Mouse (Mus musculus): ENCODE measurements around the gene Itprip. TPM values are rescaled to one million over a fixed set of nuclear protein-coding genes. Genes with fewer than 3 reads are reported as not detected.
A peak's percentile ranks its signal among the peaks of the same experiment; 100 is the strongest.

Itprip gene
- polyA plus RNA-seq, 1 experiment from 2014 or later = 21.9 TPM

- DNase-seq (ENCODE audit: low spot score) = no peak
- H3K27me3 ChIP-seq (ENCODE audit: insufficient read depth, poor library complexity, severe bottlenecking) = no peaks in the 10 kb centered on the region; the same call in 1 of the 2 replicates
- no peaks in the 10 kb centered on the region for H3K36me3 ChIP-seq
- WGBS = 79% methylated on average over 7 of the region's 7 CpGs
- no peak overlapping the region for H3K4me3 ChIP-seq
- H3K27ac ChIP-seq = no peak overlapping the region
- H3K4me1 ChIP-seq (replicated peaks) = peaks cover 6% of the 10 kb centered on the region; the same call in 1 of the 2 replicates
- H3K9me3 ChIP-seq = no peaks in the 10 kb centered on the region
Observed at GRCm38 (mm10) chr19:47870102-47870666, 48.9 kb downstream of the Itprip start.

- H3K4me3 ChIP-seq = no peak overlapping the region
- H3K36me3 ChIP-seq = no peaks in the 10 kb centered on the region
- H3K4me1 ChIP-seq (replicated peaks) = peaks cover 12% of the 10 kb centered on the region; the same call in 1 of the 2 replicates
- WGBS = 80% methylated on average over 3 of the region's 3 CpGs
- H3K9me3 ChIP-seq = no peaks in the 10 kb centered on the region
- no peak for DNase-seq (ENCODE audit: low spot score)
- H3K27me3 ChIP-seq (ENCODE audit: insufficient read depth, poor library complexity, severe bottlenecking) = no peaks in the 10 kb centered on the region; the same call in 1 of the 2 replicates
- H3K27ac ChIP-seq = no peak overlapping the region
Observed at GRCm38 (mm10) chr19:47869516-47869915, 49.6 kb downstream of the Itprip start.

- no peaks in the 10 kb centered on the region; the same call in 1 of the 2 replicates for H3K27me3 ChIP-seq (ENCODE audit: insufficient read depth, poor library complexity, severe bottlenecking)
- no peak overlapping the region for H3K4me3 ChIP-seq
- H3K36me3 ChIP-seq = peaks cover 4% of the 10 kb centered on the region; the same call in 1 of the 2 replicates
- no peak overlapping the region for H3K27ac ChIP-seq
- DNase-seq (ENCODE audit: low spot score) = no peak
- 69% methylated on average over 4 of the region's 4 CpGs for whole genome bisulfite sequencing
- no peaks in the 10 kb centered on the region for H3K9me3 ChIP-seq
- H3K4me1 ChIP-seq (replicated peaks) = peaks cover 13% of the 10 kb centered on the region; the same call in 1 of the 2 replicates
Observed at GRCm38 (mm10) chr19:47868951-47869350, 50.1 kb downstream of the Itprip start.

GRCm38 (mm10) chr19:47867628-47868175 is 51.4 kb downstream of the Itprip start:
- H3K4me1 ChIP-seq (replicated peaks) = peaks cover 13% of the 10 kb centered on the region; the same call in 1 of the 2 replicates
- no peaks in the 10 kb centered on the region; the same call in 1 of the 2 replicates for H3K27me3 ChIP-seq (ENCODE audit: insufficient read depth, poor library complexity, severe bottlenecking)
- H3K36me3 ChIP-seq = peaks cover 8% of the 10 kb centered on the region
- no peak overlapping the region for H3K27ac ChIP-seq
- DNase-seq (ENCODE audit: low spot score) = no peak
- 75% methylated on average over 4 of the region's 4 CpGs for WGBS
- H3K9me3 ChIP-seq = no peaks in the 10 kb centered on the region
- H3K4me3 ChIP-seq = no peak overlapping the region

GRCm38 (mm10) chr19:47865353-47865947 is 53.6 kb downstream of the Itprip start, which contains the start of gene Gsto2:
Gsto2 (plus strand) TSS chr19:47865534.
- no peaks in the 10 kb centered on the region; the same call in 1 of the 2 replicates for H3K27me3 ChIP-seq (ENCODE audit: insufficient read depth, poor library complexity, severe bottlenecking)
- peak; percentile 95 for DNase-seq (ENCODE audit: low spot score)
- H3K9me3 ChIP-seq = no peaks in the 10 kb centered on the region
- peak within 1 kb of the TSS; percentile 97 for H3K27ac ChIP-seq
- under 1% methylated on average over 49 of the region's 49 CpGs for WGBS
- H3K4me3 ChIP-seq = peak within 1 kb of the TSS; percentile 71
- H3K36me3 ChIP-seq = peaks cover 14% of the 10 kb centered on the region
- peaks cover 13% of the 10 kb centered on the region; the same call in 1 of the 2 replicates for H3K4me1 ChIP-seq (replicated peaks)

- H3K4me3 ChIP-seq = peak overlapping the region; percentile 71
- H3K9me3 ChIP-seq = no peaks in the 10 kb centered on the region
- 83% methylated on average over 7 of the region's 7 CpGs for WGBS
- peaks cover 13% of the 10 kb centered on the region; the same call in 1 of the 2 replicates for H3K4me1 ChIP-seq (replicated peaks)
- no peaks in the 10 kb centered on the region; the same call in 1 of the 2 replicates for H3K27me3 ChIP-seq (ENCODE audit: insufficient read depth, poor library complexity, severe bottlenecking)
- no peak for DNase-seq (ENCODE audit: low spot score)
- peak overlapping the region; percentile 97 for H3K27ac ChIP-seq
- H3K36me3 ChIP-seq = peaks cover 14% of the 10 kb centered on the region
Observed at GRCm38 (mm10) chr19:47864721-47865120, 54.4 kb downstream of the Itprip start.

GRCm38 (mm10) chr19:47864051-47864450 is 55.0 kb downstream of the Itprip start:
- Histone ChIP-seq H3K4me3 (no peak overlapping the region), H3K4me1 (replicated peaks) (peaks cover 13% of the 10 kb centered on the region; the same call in 1 of the 2 replicates), H3K36me3 (peaks cover 14% of the 10 kb centered on the region), H3K9me3 (no peaks in the 10 kb centered on the region), H3K27ac (no peak overlapping the region), H3K27me3 (ENCODE audit: insufficient read depth, poor library complexity, severe bottlenecking) (no peaks in the 10 kb centered on the region)
- DNase-seq (ENCODE audit: low spot score) = no peak
- 94% methylated on average over 9 of the region's 9 CpGs for WGBS

GRCm38 (mm10) chr19:47862581-47862980 is 56.5 kb downstream of the Itprip start:
- Histone ChIP-seq H3K36me3 (peaks cover 22% of the 10 kb centered on the region), H3K27ac (no peak overlapping the region), H3K4me3 (no peak overlapping the region), H3K27me3 (ENCODE audit: insufficient read depth, poor library complexity, severe bottlenecking) (no peaks in the 10 kb centered on the region), H3K9me3 (no peaks in the 10 kb centered on the region), H3K4me1 (replicated peaks) (peaks cover 19% of the 10 kb centered on the region; the same call in 1 of the 2 replicates)
- 93% methylated on average over 3 of the region's 3 CpGs for WGBS
- no peak for DNase-seq (ENCODE audit: low spot score)

GRCm38 (mm10) chr19:47859180-47859579 is 59.9 kb downstream of the Itprip start:
- H3K27ac ChIP-seq = no peak overlapping the region
- H3K4me3 ChIP-seq = no peak overlapping the region
- H3K36me3 ChIP-seq = peaks cover 20% of the 10 kb centered on the region
- peaks cover 5% of the 10 kb centered on the region; the same call in 1 of the 2 replicates for H3K27me3 ChIP-seq (ENCODE audit: insufficient read depth, poor library complexity, severe bottlenecking)
- no peaks in the 10 kb centered on the region for H3K9me3 ChIP-seq
- 94% methylated on average over 8 of the region's 8 CpGs for WGBS
- no peak for DNase-seq (ENCODE audit: low spot score)
- H3K4me1 ChIP-seq (replicated peaks) = peaks cover 26% of the 10 kb centered on the region

GRCm38 (mm10) chr19:47857957-47858942 is 60.8 kb downstream of the Itprip start:
- 82% methylated on average over 18 of the region's 18 CpGs for WGBS
- peaks cover 15% of the 10 kb centered on the region for H3K36me3 ChIP-seq
- no peak overlapping the region for H3K4me3 ChIP-seq
- H3K9me3 ChIP-seq = no peaks in the 10 kb centered on the region
- peaks cover 14% of the 10 kb centered on the region; the same call in 1 of the 2 replicates for H3K27me3 ChIP-seq (ENCODE audit: insufficient read depth, poor library complexity, severe bottlenecking)
- peaks cover 29% of the 10 kb centered on the region for H3K4me1 ChIP-seq (replicated peaks)
- no peak overlapping the region for H3K27ac ChIP-seq
- DNase-seq (ENCODE audit: low spot score) = no peak

- under 1% methylated on average over 60 of the region's 60 CpGs for WGBS
- peaks cover 8% of the 10 kb centered on the region; the same call in 1 of the 2 replicates for H3K36me3 ChIP-seq
- peaks cover 18% of the 10 kb centered on the region; the same call in 1 of the 2 replicates for H3K27me3 ChIP-seq (ENCODE audit: insufficient read depth, poor library complexity, severe bottlenecking)
- peak within 1 kb of the TSS; percentile 75 for H3K4me3 ChIP-seq
- H3K4me1 ChIP-seq (replicated peaks) = peaks cover 29% of the 10 kb centered on the region
- peak; percentile 90 for DNase-seq (ENCODE audit: low spot score)
- no peaks in the 10 kb centered on the region for H3K9me3 ChIP-seq
- H3K27ac ChIP-seq = peak within 1 kb of the TSS; percentile 88
Observed at GRCm38 (mm10) chr19:47854796-47855783, 64.0 kb downstream of the Itprip start, which contains the start of gene Gsto1. Gsto1 (plus strand) TSS chr19:47854970.

Data from hindbrain, embryonic 10.5 days (tissue).